Mouse (Mus musculus): ENCODE measurements around the gene Pgm5. TPM values are rescaled to one million over a fixed set of nuclear protein-coding genes. Genes with fewer than 3 reads are reported as not detected.

The Pgm5 gene
- polyA plus RNA-seq, 1 experiment: 0.18 TPM

DNA sequence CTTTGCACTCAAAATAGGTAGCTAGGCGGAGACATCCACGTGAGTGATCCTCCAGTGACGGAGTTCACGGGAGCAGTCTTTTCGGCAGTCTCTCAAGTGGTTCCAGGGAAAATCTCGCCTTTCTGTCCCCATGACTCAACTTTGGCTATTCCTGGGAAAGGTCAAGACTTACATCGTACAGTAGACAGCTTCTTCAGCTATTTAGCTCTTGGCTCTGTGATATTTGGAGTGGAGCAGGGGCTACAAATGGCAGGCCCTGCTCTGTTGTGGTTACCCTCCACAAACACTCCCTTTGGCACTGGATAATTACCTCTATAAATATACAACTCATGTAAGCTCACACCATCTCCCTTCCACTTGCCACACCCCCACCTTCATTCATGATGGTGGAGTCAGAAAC, 185.2 kb downstream of the Pgm5 start:
- H3K4me3 ChIP-seq (ENCODE audit: low read depth, low read length): no peak overlapping the region
- TF ChIP-seq POLR2A (IDR thresholded peaks at IDR 0.05; ENCODE audit: insufficient read depth, low read length) (no peak), EP300 (IDR thresholded peaks at IDR 0.05; ENCODE audit: insufficient read depth, low read depth, low read length) (no peak), CTCF (IDR thresholded peaks at IDR 0.05; ENCODE audit: low read depth, low read length) (no peak)
- H3K27me3 ChIP-seq (ENCODE audit: control insufficient read depth, insufficient read depth, low read length, poor library complexity, severe bottlenecking): no peaks in the 10 kb centered on the region
- no peaks in the 10 kb centered on the region for H3K9me3 ChIP-seq (replicated peaks; ENCODE audit: control insufficient read depth, insufficient read depth, low read length, poor library complexity, severe bottlenecking)
- no peaks in the 10 kb centered on the region for H3K36me3 ChIP-seq (ENCODE audit: control insufficient read depth, insufficient read depth, low read length, poor library complexity, severe bottlenecking)
- H3K27ac ChIP-seq (ENCODE audit: insufficient read depth, low read length): no peak overlapping the region
- H3K9ac ChIP-seq (ENCODE audit: low read depth, poor library complexity, severe bottlenecking): no peak overlapping the region
- no peaks in the 10 kb centered on the region for H3K4me1 ChIP-seq (ENCODE audit: control insufficient read depth, insufficient read depth, low read length)

DNA sequence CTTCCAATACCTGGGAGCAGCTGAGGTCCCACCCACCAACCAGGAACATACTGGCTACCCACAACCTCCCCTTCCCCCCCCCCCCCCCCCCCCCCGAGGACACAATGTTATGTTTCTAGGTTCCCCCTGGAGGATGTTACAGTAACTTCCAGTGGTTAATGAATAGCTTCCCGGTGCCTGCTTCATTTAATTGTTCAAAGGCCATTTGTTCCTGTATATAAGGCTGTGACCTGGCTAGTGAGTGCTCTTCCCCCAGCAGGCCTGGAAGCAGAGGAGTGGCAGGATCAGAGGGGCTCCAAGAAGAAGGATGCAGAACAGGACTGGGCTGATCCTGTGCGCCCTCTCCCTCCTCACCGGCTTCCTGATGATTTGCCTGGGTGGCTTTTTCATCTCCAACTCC, 187.9 kb downstream of the Pgm5 start, which contains the start of gene Tmem252:
Gene Tmem252 (plus strand): TSS at position 247 of the 400 bp plus-strand sequence.
- no peak within 1 kb of the TSS for H3K9ac ChIP-seq (ENCODE audit: low read depth, poor library complexity, severe bottlenecking)
- H3K4me3 ChIP-seq (ENCODE audit: low read depth, low read length): no peak within 1 kb of the TSS
- H3K36me3 ChIP-seq (ENCODE audit: control insufficient read depth, insufficient read depth, low read length, poor library complexity, severe bottlenecking): no peaks in the 10 kb centered on the region
- no peak for TF ChIP-seq POLR2A (IDR thresholded peaks at IDR 0.05; ENCODE audit: insufficient read depth, low read length)
- TF ChIP-seq EP300 (IDR thresholded peaks at IDR 0.05; ENCODE audit: insufficient read depth, low read depth, low read length): no peak
- no peak for TF ChIP-seq CTCF (IDR thresholded peaks at IDR 0.05; ENCODE audit: low read depth, low read length)
- H3K27me3 ChIP-seq (ENCODE audit: control insufficient read depth, insufficient read depth, low read length, poor library complexity, severe bottlenecking): no peaks in the 10 kb centered on the region
- H3K4me1 ChIP-seq (ENCODE audit: control insufficient read depth, insufficient read depth, low read length): no peaks in the 10 kb centered on the region
- H3K9me3 ChIP-seq (replicated peaks; ENCODE audit: control insufficient read depth, insufficient read depth, low read length, poor library complexity, severe bottlenecking): no peaks in the 10 kb centered on the region
- H3K27ac ChIP-seq (ENCODE audit: insufficient read depth, low read length): no peak within 1 kb of the TSS

DNA sequence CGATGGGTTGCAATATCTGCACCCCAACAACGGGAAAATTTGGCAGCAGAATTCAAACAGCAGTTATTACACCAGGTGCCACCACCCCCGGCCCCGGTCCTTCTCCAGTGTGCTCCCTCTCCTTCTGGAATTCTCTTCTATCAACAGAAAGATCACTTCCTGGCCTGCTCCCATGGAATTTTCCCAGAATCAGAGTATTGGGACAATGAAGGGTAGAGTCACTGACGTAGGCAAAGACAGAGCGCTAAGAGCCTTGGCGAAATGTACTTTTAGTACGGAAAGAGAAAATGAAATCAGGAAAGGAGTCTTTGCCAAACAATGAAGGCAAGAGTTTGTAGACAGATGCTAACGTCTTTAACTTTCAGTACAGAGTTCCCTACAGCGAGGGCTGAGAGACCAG, 188.3 kb downstream of the Pgm5 start:
- no peak for TF ChIP-seq EP300 (IDR thresholded peaks at IDR 0.05; ENCODE audit: insufficient read depth, low read depth, low read length)
- TF ChIP-seq CTCF (IDR thresholded peaks at IDR 0.05; ENCODE audit: low read depth, low read length): no peak
- TF ChIP-seq POLR2A (IDR thresholded peaks at IDR 0.05; ENCODE audit: insufficient read depth, low read length): no peak
- Histone ChIP-seq H3K36me3 (ENCODE audit: control insufficient read depth, insufficient read depth, low read length, poor library complexity, severe bottlenecking) (no peaks in the 10 kb centered on the region), H3K27ac (ENCODE audit: insufficient read depth, low read length) (no peak overlapping the region)

DNA sequence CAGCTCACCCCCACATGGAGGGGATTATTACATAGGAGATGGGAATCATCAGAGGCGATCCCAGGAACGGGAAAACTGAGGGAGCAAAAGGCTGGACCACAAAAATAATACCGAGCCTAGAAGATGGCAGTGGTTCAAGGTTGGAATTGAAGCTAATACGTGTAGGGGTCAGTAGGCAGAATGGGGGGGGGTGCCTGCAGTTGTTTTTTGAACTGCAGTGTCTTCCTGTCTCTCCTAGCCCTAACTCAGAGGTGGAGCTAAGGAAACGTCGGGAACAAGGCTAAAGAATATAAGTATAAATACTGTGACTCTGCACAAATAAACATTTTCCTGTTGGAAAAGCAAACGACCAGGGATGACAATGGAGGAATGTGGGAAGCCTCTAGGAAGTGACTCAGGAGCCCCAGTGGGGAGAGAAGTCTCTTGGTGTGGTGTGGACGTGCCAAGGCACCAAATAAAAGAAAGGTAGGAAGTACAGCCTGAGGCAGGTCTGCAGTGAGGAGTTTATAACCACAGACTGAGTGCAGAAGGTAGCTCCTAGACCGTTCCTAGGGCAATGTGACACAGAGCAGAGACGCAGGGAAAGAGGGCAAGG, 189.2 kb downstream of the Pgm5 start:
- H3K27ac ChIP-seq (ENCODE audit: insufficient read depth, low read length): no peak overlapping the region
- H3K4me1 ChIP-seq (ENCODE audit: control insufficient read depth, insufficient read depth, low read length): no peaks in the 10 kb centered on the region
- TF ChIP-seq CTCF (IDR thresholded peaks at IDR 0.05; ENCODE audit: low read depth, low read length): no peak
- TF ChIP-seq POLR2A (IDR thresholded peaks at IDR 0.05; ENCODE audit: insufficient read depth, low read length): no peak
- TF ChIP-seq EP300 (IDR thresholded peaks at IDR 0.05; ENCODE audit: insufficient read depth, low read depth, low read length): no peak
- H3K36me3 ChIP-seq (ENCODE audit: control insufficient read depth, insufficient read depth, low read length, poor library complexity, severe bottlenecking): no peaks in the 10 kb centered on the region
- H3K9ac ChIP-seq (ENCODE audit: low read depth, poor library complexity, severe bottlenecking): no peak overlapping the region
- H3K9me3 ChIP-seq (replicated peaks; ENCODE audit: control insufficient read depth, insufficient read depth, low read length, poor library complexity, severe bottlenecking): no peaks in the 10 kb centered on the region
- no peak overlapping the region for H3K4me3 ChIP-seq (ENCODE audit: low read depth, low read length)
- H3K27me3 ChIP-seq (ENCODE audit: control insufficient read depth, insufficient read depth, low read length, poor library complexity, severe bottlenecking): no peaks in the 10 kb centered on the region

More for the DNA sequence above, 188.3 kb downstream of the Pgm5 start:
- Histone ChIP-seq H3K9me3 (replicated peaks; ENCODE audit: control insufficient read depth, insufficient read depth, low read length, poor library complexity, severe bottlenecking) (no peaks in the 10 kb centered on the region), H3K9ac (ENCODE audit: low read depth, poor library complexity, severe bottlenecking) (no peak overlapping the region), H3K4me1 (ENCODE audit: control insufficient read depth, insufficient read depth, low read length) (no peaks in the 10 kb centered on the region), H3K4me3 (ENCODE audit: low read depth, low read length) (no peak overlapping the region), H3K27me3 (ENCODE audit: control insufficient read depth, insufficient read depth, low read length, poor library complexity, severe bottlenecking) (no peaks in the 10 kb centered on the region)

- Histone ChIP-seq H3K27ac (ENCODE audit: insufficient read depth, low read length) (no peak overlapping the region), H3K4me1 (ENCODE audit: control insufficient read depth, insufficient read depth, low read length) (no peaks in the 10 kb centered on the region), H3K9ac (ENCODE audit: low read depth, poor library complexity, severe bottlenecking) (no peak overlapping the region), H3K4me3 (ENCODE audit: low read depth, low read length) (no peak overlapping the region), H3K27me3 (ENCODE audit: control insufficient read depth, insufficient read depth, low read length, poor library complexity, severe bottlenecking) (no peaks in the 10 kb centered on the region), H3K36me3 (ENCODE audit: control insufficient read depth, insufficient read depth, low read length, poor library complexity, severe bottlenecking) (no peaks in the 10 kb centered on the region), H3K9me3 (replicated peaks; ENCODE audit: control insufficient read depth, insufficient read depth, low read length, poor library complexity, severe bottlenecking) (no peaks in the 10 kb centered on the region)
- no peak for TF ChIP-seq CTCF (IDR thresholded peaks at IDR 0.05; ENCODE audit: low read depth, low read length)
- no peak for TF ChIP-seq EP300 (IDR thresholded peaks at IDR 0.05; ENCODE audit: insufficient read depth, low read depth, low read length)
- no peak for TF ChIP-seq POLR2A (IDR thresholded peaks at IDR 0.05; ENCODE audit: insufficient read depth, low read length)
These were observed 190.1 kb downstream of the Pgm5 start for GRCm38 (mm10) chr19:24671571-24671970.

DNA sequence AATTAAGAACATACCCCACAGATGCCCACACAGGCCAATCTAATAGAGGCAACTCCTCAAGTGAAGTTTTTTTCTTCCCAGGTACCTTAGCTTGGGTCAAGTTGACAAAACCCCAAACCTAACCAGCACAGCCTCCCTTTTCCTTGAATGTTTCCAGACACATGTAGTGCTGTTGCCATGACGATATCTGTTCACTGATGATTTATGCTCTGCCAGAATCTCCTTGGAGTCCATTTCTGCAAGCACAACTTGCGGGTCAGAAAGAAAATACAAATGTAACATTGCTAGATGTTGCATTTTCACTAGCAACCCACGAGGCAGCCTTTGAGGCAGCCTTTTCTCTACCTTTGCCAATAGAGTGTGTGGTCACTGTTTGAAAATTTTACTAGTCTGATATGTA, 194.1 kb downstream of the Pgm5 start:
- no peak overlapping the region for H3K9ac ChIP-seq (ENCODE audit: low read depth, poor library complexity, severe bottlenecking)
- H3K27ac ChIP-seq (ENCODE audit: insufficient read depth, low read length): no peak overlapping the region
- H3K27me3 ChIP-seq (ENCODE audit: control insufficient read depth, insufficient read depth, low read length, poor library complexity, severe bottlenecking): no peaks in the 10 kb centered on the region
- no peaks in the 10 kb centered on the region for H3K36me3 ChIP-seq (ENCODE audit: control insufficient read depth, insufficient read depth, low read length, poor library complexity, severe bottlenecking)
- H3K4me3 ChIP-seq (ENCODE audit: low read depth, low read length): no peak overlapping the region
- H3K4me1 ChIP-seq (ENCODE audit: control insufficient read depth, insufficient read depth, low read length): no peaks in the 10 kb centered on the region
- no peaks in the 10 kb centered on the region for H3K9me3 ChIP-seq (replicated peaks; ENCODE audit: control insufficient read depth, insufficient read depth, low read length, poor library complexity, severe bottlenecking)
- TF ChIP-seq CTCF (IDR thresholded peaks at IDR 0.05; ENCODE audit: low read depth, low read length): no peak
- TF ChIP-seq EP300 (IDR thresholded peaks at IDR 0.05; ENCODE audit: insufficient read depth, low read depth, low read length): no peak

Measured in ES-Bruce4 (cell line).